Comparison of ENCODE assay signal across 7 mouse cellular contexts in genomic region chr10:98866836-98867370, GRCm38 (mm10).
"Had no signal": no experiment of that assay in that cellular context is flagged by ENCODE, and none has a peak within 500 bp of the region (broad histone marks: within the 10 kb centered on the region; RNA-seq: fewer than 3 reads in every experiment).

No protein-coding gene starts in this region.

- DNase-seq: left cerebral cortex, postnatal 4 days; lung, adult 2 months; lung, postnatal 14 days; lung, postnatal 4 days; midbrain, embryonic 14.5 days; thymus, adult 18-20 months; thymus, postnatal 36 days had no signal
